Mouse (Mus musculus): Measurements from ENCODE around the gene Eif2b3. TPM values are rescaled to one million over a fixed set of nuclear protein-coding genes. Genes with fewer than 3 reads are reported as not detected.

The Eif2b3 gene
- polyA plus RNA-seq, 1 experiment from 2014 or later, result 43.7 TPM

- Histone ChIP-seq H3K4me3 (ENCODE audit: low read depth, low read length) (peak within 1 kb of the TSS; percentile 97), H3K4me2 (replicated peaks; ENCODE audit: low read depth, low read length) (peak within 1 kb of the TSS; percentile 99), H3K4me1 (ENCODE audit: control insufficient read depth, insufficient read depth, low read length) (peaks cover 9% of the 10 kb centered on the region), H3K9ac (replicated peaks; ENCODE audit: low read depth, low read length) (peak within 1 kb of the TSS; percentile 63), H3K36me3 (ENCODE audit: control insufficient read depth, insufficient read depth, low read length) (peaks cover 9% of the 10 kb centered on the region), H3K27ac (ENCODE audit: low read length) (peak within 1 kb of the TSS; percentile 18; the same call in 1 of the 2 replicates), H3K27me3 (ENCODE audit: control insufficient read depth, insufficient read depth, low read length) (no peaks in the 10 kb centered on the region), H3K9me3 (ENCODE audit: control insufficient read depth, low read depth, low read length) (no peaks in the 10 kb centered on the region)
- peak; percentile 64 for ATAC-seq (ENCODE audit: insufficient number of reproducible peaks, insufficient read depth, low FRiP score, low read depth)
- WGBS, result under 1% methylated on average over 58 of the region's 58 CpGs
Observed at GRCm38 (mm10) chr4:116995131-116995797, 23.9 kb upstream of the Eif2b3 start, which contains the start of gene Hectd3. Gene Hectd3 (plus strand): TSS chr4:116995317.

GRCm38 (mm10) chr4:116995798-116996135 is 23.4 kb upstream of the Eif2b3 start:
- Histone ChIP-seq H3K27ac (ENCODE audit: low read length) (no peak overlapping the region), H3K36me3 (ENCODE audit: control insufficient read depth, insufficient read depth, low read length) (peaks cover 9% of the 10 kb centered on the region), H3K9me3 (ENCODE audit: control insufficient read depth, low read depth, low read length) (no peaks in the 10 kb centered on the region), H3K4me1 (ENCODE audit: control insufficient read depth, insufficient read depth, low read length) (peaks cover 9% of the 10 kb centered on the region), H3K4me2 (replicated peaks; ENCODE audit: low read depth, low read length) (peak overlapping the region; percentile 99), H3K27me3 (ENCODE audit: control insufficient read depth, insufficient read depth, low read length) (no peaks in the 10 kb centered on the region), H3K9ac (replicated peaks; ENCODE audit: low read depth, low read length) (peak overlapping the region; percentile 63), H3K4me3 (ENCODE audit: low read depth, low read length) (peak overlapping the region; percentile 97)
- ATAC-seq (ENCODE audit: insufficient number of reproducible peaks, insufficient read depth, low FRiP score, low read depth), result 0 out of 2 replicates have a peak, but pooled peaks have one; percentile 10
- under 1% methylated on average over 16 of the region's 16 CpGs for WGBS

GRCm38 (mm10) chr4:116999513-117000154 is 19.6 kb upstream of the Eif2b3 start:
- Histone ChIP-seq H3K4me3 (ENCODE audit: low read depth, low read length) (no peak overlapping the region), H3K9me3 (ENCODE audit: control insufficient read depth, low read depth, low read length) (no peaks in the 10 kb centered on the region), H3K9ac (replicated peaks; ENCODE audit: low read depth, low read length) (no peak overlapping the region), H3K27me3 (ENCODE audit: control insufficient read depth, insufficient read depth, low read length) (no peaks in the 10 kb centered on the region), H3K4me2 (replicated peaks; ENCODE audit: low read depth, low read length) (no peak overlapping the region), H3K27ac (ENCODE audit: low read length) (no peak overlapping the region), H3K36me3 (ENCODE audit: control insufficient read depth, insufficient read depth, low read length) (peaks cover 9% of the 10 kb centered on the region), H3K4me1 (ENCODE audit: control insufficient read depth, insufficient read depth, low read length) (peaks cover 8% of the 10 kb centered on the region)
- 90% methylated on average over 17 of the region's 17 CpGs for WGBS
- ATAC-seq (ENCODE audit: insufficient number of reproducible peaks, insufficient read depth, low FRiP score, low read depth), result no peak

GRCm38 (mm10) chr4:117001957-117002356 is 17.2 kb upstream of the Eif2b3 start:
- peaks cover 9% of the 10 kb centered on the region for H3K36me3 ChIP-seq (ENCODE audit: control insufficient read depth, insufficient read depth, low read length)
- H3K4me1 ChIP-seq (ENCODE audit: control insufficient read depth, insufficient read depth, low read length), result no peaks in the 10 kb centered on the region
- H3K4me3 ChIP-seq (ENCODE audit: low read depth, low read length), result no peak overlapping the region
- no peak overlapping the region for H3K9ac ChIP-seq (replicated peaks; ENCODE audit: low read depth, low read length)
- H3K27me3 ChIP-seq (ENCODE audit: control insufficient read depth, insufficient read depth, low read length), result no peaks in the 10 kb centered on the region
- H3K4me2 ChIP-seq (replicated peaks; ENCODE audit: low read depth, low read length), result no peak overlapping the region
- 90% methylated on average over 16 of the region's 16 CpGs for WGBS
- H3K27ac ChIP-seq (ENCODE audit: low read length), result no peak overlapping the region
- no peaks in the 10 kb centered on the region for H3K9me3 ChIP-seq (ENCODE audit: control insufficient read depth, low read depth, low read length)
- no peak for ATAC-seq (ENCODE audit: insufficient number of reproducible peaks, insufficient read depth, low FRiP score, low read depth)

GRCm38 (mm10) chr4:117002543-117003521 is 16.4 kb upstream of the Eif2b3 start:
- Histone ChIP-seq H3K4me3 (ENCODE audit: low read depth, low read length) (no peak overlapping the region), H3K4me1 (ENCODE audit: control insufficient read depth, insufficient read depth, low read length) (no peaks in the 10 kb centered on the region), H3K9me3 (ENCODE audit: control insufficient read depth, low read depth, low read length) (no peaks in the 10 kb centered on the region), H3K9ac (replicated peaks; ENCODE audit: low read depth, low read length) (no peak overlapping the region; the same call in 1 of the 2 replicates), H3K27me3 (ENCODE audit: control insufficient read depth, insufficient read depth, low read length) (no peaks in the 10 kb centered on the region), H3K36me3 (ENCODE audit: control insufficient read depth, insufficient read depth, low read length) (peaks cover 9% of the 10 kb centered on the region), H3K4me2 (replicated peaks; ENCODE audit: low read depth, low read length) (no peak overlapping the region), H3K27ac (ENCODE audit: low read length) (no peak overlapping the region)
- WGBS, result 53% methylated on average over 38 of the region's 38 CpGs
- peak; percentile 61; the same call in 1 of the 2 replicates for ATAC-seq (ENCODE audit: insufficient number of reproducible peaks, insufficient read depth, low FRiP score, low read depth)

GRCm38 (mm10) chr4:117004649-117005048 is 14.6 kb upstream of the Eif2b3 start:
- Histone ChIP-seq H3K27me3 (ENCODE audit: control insufficient read depth, insufficient read depth, low read length) (no peaks in the 10 kb centered on the region), H3K36me3 (ENCODE audit: control insufficient read depth, insufficient read depth, low read length) (peaks cover 7% of the 10 kb centered on the region), H3K9me3 (ENCODE audit: control insufficient read depth, low read depth, low read length) (no peaks in the 10 kb centered on the region), H3K9ac (replicated peaks; ENCODE audit: low read depth, low read length) (no peak overlapping the region), H3K4me1 (ENCODE audit: control insufficient read depth, insufficient read depth, low read length) (no peaks in the 10 kb centered on the region), H3K27ac (ENCODE audit: low read length) (no peak overlapping the region), H3K4me3 (ENCODE audit: low read depth, low read length) (no peak overlapping the region), H3K4me2 (replicated peaks; ENCODE audit: low read depth, low read length) (no peak overlapping the region)
- WGBS, result 86% methylated on average over 4 of the region's 4 CpGs
- ATAC-seq (ENCODE audit: insufficient number of reproducible peaks, insufficient read depth, low FRiP score, low read depth), result no peak

GRCm38 (mm10) chr4:117005611-117006400 is 13.4 kb upstream of the Eif2b3 start:
- Histone ChIP-seq H3K36me3 (ENCODE audit: control insufficient read depth, insufficient read depth, low read length) (no peaks in the 10 kb centered on the region; the same call in 1 of the 2 replicates), H3K27me3 (ENCODE audit: control insufficient read depth, insufficient read depth, low read length) (no peaks in the 10 kb centered on the region), H3K27ac (ENCODE audit: low read length) (no peak overlapping the region), H3K4me2 (replicated peaks; ENCODE audit: low read depth, low read length) (no peak overlapping the region), H3K4me1 (ENCODE audit: control insufficient read depth, insufficient read depth, low read length) (no peaks in the 10 kb centered on the region), H3K4me3 (ENCODE audit: low read depth, low read length) (no peak overlapping the region), H3K9ac (replicated peaks; ENCODE audit: low read depth, low read length) (no peak overlapping the region), H3K9me3 (ENCODE audit: control insufficient read depth, low read depth, low read length) (no peaks in the 10 kb centered on the region)
- 69% methylated on average over 7 of the region's 7 CpGs for WGBS
- ATAC-seq (ENCODE audit: insufficient number of reproducible peaks, insufficient read depth, low FRiP score, low read depth), result no peak

Data from stomach, embryonic 14.5 days (tissue).